Mouse (Mus musculus) small intestine, adult 2 months (tissue): ENCODE data around the gene Ltv1. TPM values are rescaled to one million over a fixed set of nuclear protein-coding genes. Genes with fewer than 3 reads are reported as not detected.

Source experiments
- H3K27ac ChIP-seq: fragments of 200-500 bp; 2 replicates; pipeline ENCODE4 v1.5.1; 2012; ENCODE audit warnings: low read depth, low read length, control low read depth, inconsistent platforms; ENCODE audit not compliant: insufficient read depth
- H3K27me3 ChIP-seq: fragments of 200-500 bp; 2 replicates; pipeline ENCODE4 v1.6.1; 2012; ENCODE audit warnings: mild to moderate bottlenecking, moderate library complexity, low read length, inconsistent platforms; ENCODE audit not compliant: control insufficient read depth, insufficient read depth
- H3K36me3 ChIP-seq: fragments of 200-500 bp; 2 replicates; pipeline ENCODE4 v1.6.1; 2012; ENCODE audit warnings: mild to moderate bottlenecking, low read length, control low read depth, inconsistent platforms; ENCODE audit not compliant: control insufficient read depth, insufficient read depth
- H3K4me1 ChIP-seq: fragments of 200-500 bp; 2 replicates; pipeline ENCODE4 v1.6.1; 2012; ENCODE audit warnings: low read length, inconsistent platforms, mixed read lengths; ENCODE audit not compliant: control insufficient read depth, insufficient read depth, insufficient read length
- H3K4me3 ChIP-seq: fragments of 200-500 bp; 2 replicates; pipeline ENCODE4 v1.5.1; 2012; ENCODE audit warnings: low read depth, mild to moderate bottlenecking, control low read depth, inconsistent platforms, low read length, moderate library complexity
- CTCF ChIP-seq: fragments of 200-500 bp; IDR thresholded peaks from 2 replicates; pipeline ENCODE4 v1.5.1; 2012; ENCODE audit warnings: low read depth, mild to moderate bottlenecking, control low read depth, inconsistent platforms, low read length, moderate library complexity, mixed read lengths; ENCODE audit not compliant: insufficient replicate concordance, insufficient read length; ENCODE audit errors: extremely low read depth
- POLR2A ChIP-seq: fragments of 200-500 bp; IDR thresholded peaks from 2 replicates; pipeline ENCODE4 v1.6.1; 2012; ENCODE audit warnings: low read depth, mild to moderate bottlenecking, control low read depth, inconsistent platforms, low read length, moderate library complexity
- WGBS: fragments of 180-500 bp; shearing (Covaris S2); methylation state at CpG from one replicate; pipeline ENCODE4 v1.1.7; 2018; 5-methylcytosine and 5-hydroxymethylcytosine counted together
- polyA plus RNA-seq: library from polyadenylated mRNA; depleted of rRNA; stranded (reverse); fragments of >200 nt; gene quantifications from 2 replicates; pipeline ENCODE4 v1.2.3, GENCODE M21; 2012; rRNA removed

Gene Ltv1
- 3.6 and 6.0 TPM in 2 replicates for polyA plus RNA-seq

GRCm38 (mm10) chr10:13192731-13193351 is at the start of gene Ltv1:
TSS of gene Ltv1 (minus strand) at chr10:13193168.
- Histone ChIP-seq H3K27me3 (no peaks in the 10 kb centered on the region), H3K4me3 (peak within 1 kb of the TSS; percentile 90), H3K27ac (peak within 1 kb of the TSS; percentile 99), H3K36me3 (peaks cover 5% of the 10 kb centered on the region), H3K4me1 (peaks cover 11% of the 10 kb centered on the region; the same call in 1 of the 2 replicates)
- WGBS, result under 1% methylated on average over 43 of the region's 43 CpGs
- no peak; the same call in 1 of the 2 replicates for TF ChIP-seq POLR2A

- no peak overlapping the region for H3K4me3 ChIP-seq
- no peaks in the 10 kb centered on the region for H3K4me1 ChIP-seq
- H3K27ac ChIP-seq, result no peak overlapping the region
- no peaks in the 10 kb centered on the region for H3K27me3 ChIP-seq
- TF ChIP-seq CTCF (no peak), POLR2A (no peak)
- 34% methylated on average over 4 of the region's 4 CpGs for WGBS
- peaks cover 13% of the 10 kb centered on the region for H3K36me3 ChIP-seq
Measured at GRCm38 (mm10) chr10:13240431-13240830, 47.5 kb upstream of the Ltv1 start.

GRCm38 (mm10) chr10:13238188-13238587 is 45.2 kb upstream of the Ltv1 start:
- Histone ChIP-seq H3K27me3 (no peaks in the 10 kb centered on the region), H3K4me3 (no peak overlapping the region), H3K4me1 (no peaks in the 10 kb centered on the region), H3K27ac (no peak overlapping the region), H3K36me3 (peaks cover 7% of the 10 kb centered on the region)
- 42% methylated on average over 4 of the region's 4 CpGs for WGBS
- TF ChIP-seq POLR2A (no peak), CTCF (no peak)

GRCm38 (mm10) chr10:13236866-13237265 is 43.9 kb upstream of the Ltv1 start:
- H3K27ac ChIP-seq, result no peak overlapping the region
- no peak for TF ChIP-seq POLR2A
- no peak for TF ChIP-seq CTCF
- no peaks in the 10 kb centered on the region for H3K4me1 ChIP-seq
- H3K27me3 ChIP-seq, result no peaks in the 10 kb centered on the region
- peaks cover 8% of the 10 kb centered on the region for H3K36me3 ChIP-seq
- no peak overlapping the region for H3K4me3 ChIP-seq
- WGBS, result 93% methylated on average over 5 of the region's 5 CpGs

- H3K27me3 ChIP-seq, result no peaks in the 10 kb centered on the region
- no peak overlapping the region for H3K27ac ChIP-seq
- H3K4me1 ChIP-seq, result no peaks in the 10 kb centered on the region
- WGBS, result 72% methylated on average over 3 of the region's 3 CpGs
- H3K36me3 ChIP-seq, result peaks cover 6% of the 10 kb centered on the region
- H3K4me3 ChIP-seq, result no peak overlapping the region
- no peak for TF ChIP-seq CTCF
- TF ChIP-seq POLR2A, result no peak
Measured at GRCm38 (mm10) chr10:13234503-13234902, 41.5 kb upstream of the Ltv1 start.

GRCm38 (mm10) chr10:13233941-13234340 is 41.0 kb upstream of the Ltv1 start:
- TF ChIP-seq CTCF (no peak), POLR2A (no peak)
- Histone ChIP-seq H3K36me3 (peaks cover 6% of the 10 kb centered on the region), H3K4me3 (no peak overlapping the region), H3K27me3 (no peaks in the 10 kb centered on the region), H3K4me1 (no peaks in the 10 kb centered on the region), H3K27ac (no peak overlapping the region)
- 94% methylated on average over 10 of the region's 10 CpGs for WGBS

- Histone ChIP-seq H3K4me3 (no peak overlapping the region), H3K4me1 (no peaks in the 10 kb centered on the region), H3K27me3 (no peaks in the 10 kb centered on the region), H3K27ac (no peak overlapping the region), H3K36me3 (peaks cover 6% of the 10 kb centered on the region)
- TF ChIP-seq POLR2A (no peak), CTCF (no peak)
- 91% methylated on average over 2 of the region's 2 CpGs for WGBS
Measured at GRCm38 (mm10) chr10:13233143-13233622, 40.2 kb upstream of the Ltv1 start.
